Comparison of ENCODE assay signal across 8 mouse cellular contexts in the genomic region with DNA sequence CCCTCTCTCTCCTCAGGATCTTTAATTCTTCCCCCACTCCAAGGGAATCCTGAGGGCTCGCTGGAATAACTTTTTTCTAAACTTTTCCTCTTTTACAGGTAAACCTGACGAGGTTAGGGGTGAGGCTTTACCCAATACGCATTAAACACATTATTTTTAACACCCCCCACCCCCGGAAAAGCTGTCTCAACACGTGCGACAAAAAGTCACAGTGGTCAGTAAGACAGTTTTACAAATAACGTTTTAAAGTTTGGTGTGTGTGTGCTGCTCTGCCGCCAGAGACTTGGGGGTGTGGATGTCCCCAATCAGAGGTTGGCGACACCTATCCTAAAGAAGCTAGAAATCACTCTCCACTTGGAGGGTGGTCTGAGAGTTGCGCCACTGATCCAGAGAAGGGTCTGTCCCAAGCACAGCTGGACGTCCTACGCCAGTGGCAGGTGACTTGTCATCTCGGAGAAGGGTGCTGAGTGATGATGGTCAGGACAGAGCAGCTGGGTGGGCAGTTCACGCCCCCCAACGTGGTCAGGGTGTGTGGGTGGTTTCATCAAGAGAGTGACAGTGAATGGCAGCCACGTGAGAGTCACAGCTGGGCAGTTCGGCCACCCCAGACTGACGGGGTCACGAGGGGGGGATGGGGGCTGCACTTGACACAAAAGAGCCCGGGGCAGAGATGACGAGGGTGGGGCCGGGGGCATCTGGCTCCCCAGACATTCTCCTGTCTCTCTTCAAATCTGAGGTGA. TPM values are rescaled to one million over a fixed set of nuclear protein-coding genes. Genes with fewer than 3 reads are reported as not detected.
DNase-seq lines count a peak whose midpoint lies in the region; ATAC-seq and TF ChIP-seq lines count a peak whose summit lies in the region.

No protein-coding gene starts in this region.

- no peaks in the 10 kb centered on the region for H3K27me3 ChIP-seq in forebrain, embryonic 11.5 days (ENCODE audit: control insufficient read depth, insufficient read depth, low read length)
- no peaks in the 10 kb centered on the region for H3K27me3 ChIP-seq in hindbrain, embryonic 15.5 days
- H3K27me3 ChIP-seq in liver, embryonic 16.5 days (ENCODE audit: control insufficient read depth, insufficient read depth, low read depth, low read length): peaks cover 50% of the 10 kb centered on the region

- 0 out of 2 replicates have a peak, but pooled peaks have one; percentile 26 for ATAC-seq in forebrain, embryonic 11.5 days (replicated peaks; ENCODE audit: low FRiP score)
- ATAC-seq in hindbrain, embryonic 15.5 days (ENCODE audit: low FRiP score, low read depth): no peak
- peak; percentile 15; the same call in 1 of the 2 replicates for ATAC-seq in liver, embryonic 16.5 days (ENCODE audit: low read depth)
- ATAC-seq in neutrophil, adult 5-6 weeks (ENCODE audit: extremely low read depth, insufficient number of reproducible peaks, low FRiP score, poor library complexity, severe bottlenecking): 0 out of 2 replicates have a peak, but pooled peaks have one; percentile 9

- H3K4me1 ChIP-seq in ES-E14 (ENCODE audit: control insufficient read depth in 2 of 2, insufficient read depth in 2 of 2, low read length in 2 of 2, poor library complexity in 1 of 2): peaks cover 0 to 26% of the 10 kb centered on the region in 2 experiments; a peak in 2 of 4 replicates
- H3K4me1 ChIP-seq in forebrain, embryonic 11.5 days (replicated peaks; ENCODE audit: control insufficient read depth, insufficient read depth, low read length): peaks cover 42% of the 10 kb centered on the region
- peaks cover 62% of the 10 kb centered on the region for H3K4me1 ChIP-seq in hindbrain, embryonic 15.5 days (replicated peaks)
- H3K4me1 ChIP-seq in liver, embryonic 16.5 days (ENCODE audit: control insufficient read depth, low read depth, low read length): peaks cover 53% of the 10 kb centered on the region

- in situ Hi-C loops in ES-E14 (cut with MboI; ENCODE audit: low sequenced_read_pairs in 2 of 2, unreplicated experiment in 2 of 2): no loop called here

- intact Hi-C loops in left cerebral cortex, postnatal 14 days (cut with DNase I): loop anchor here (2.0 to 5.0 kb wide), 3 partner anchors 27 to 245 kb away; partner anchors contain the start of genes 9130213A22Rik, Hes7, Kcnab3 and Rnf227

- no peak overlapping the region; the same call in 1 of the 2 replicates for H3K27ac ChIP-seq in ES-E14 (ENCODE audit: insufficient read depth, low read depth, low read length, poor library complexity, severe bottlenecking)
- peak overlapping the region; percentile 98 for H3K27ac ChIP-seq in forebrain, embryonic 11.5 days (ENCODE audit: low read depth, low read length)
- peak overlapping the region; percentile 100 for H3K27ac ChIP-seq in hindbrain, embryonic 15.5 days (replicated peaks)
- peak overlapping the region; percentile 76 for H3K27ac ChIP-seq in liver, embryonic 16.5 days (ENCODE audit: low read length)

- no peaks in the 10 kb centered on the region for H3K9me3 ChIP-seq in ES-E14 (ENCODE audit: control insufficient read depth, insufficient read depth, low read depth, low read length)
- no peaks in the 10 kb centered on the region for H3K9me3 ChIP-seq in forebrain, embryonic 11.5 days (ENCODE audit: control insufficient read depth, low read length)
- no peaks in the 10 kb centered on the region for H3K9me3 ChIP-seq in hindbrain, embryonic 15.5 days
- no peaks in the 10 kb centered on the region for H3K9me3 ChIP-seq in liver, embryonic 16.5 days (replicated peaks; ENCODE audit: control insufficient read depth, low read length)

- under 1% methylated on average over 22 of the region's 22 CpGs for WGBS in forebrain, embryonic 11.5 days
- WGBS in hindbrain, embryonic 15.5 days: under 1% methylated on average over 22 of the region's 22 CpGs
- 2% methylated on average over 22 of the region's 22 CpGs for WGBS in liver, embryonic 16.5 days (ENCODE audit: insufficient replicate concordance)

- peak overlapping the region; percentile 92 for H3K4me2 ChIP-seq in forebrain, embryonic 11.5 days (ENCODE audit: low read depth, low read length, severe bottlenecking)
- H3K4me2 ChIP-seq in hindbrain, embryonic 15.5 days: peak overlapping the region; percentile 88
- H3K4me2 ChIP-seq in liver, embryonic 16.5 days (ENCODE audit: low read depth, low read length): peak overlapping the region; percentile 89

- peak overlapping the region; percentile 77 to 89 for H3K4me3 ChIP-seq in ES-E14 (ENCODE audit: insufficient read depth in 1 of 2, low read depth in 1 of 2, low read length in 2 of 2, poor library complexity in 1 of 2, severe bottlenecking in 1 of 2)
- peak overlapping the region; percentile 97 for H3K4me3 ChIP-seq in forebrain, embryonic 11.5 days (ENCODE audit: low read depth, low read length)
- H3K4me3 ChIP-seq in hindbrain, embryonic 15.5 days: peak overlapping the region; percentile 91
- peak overlapping the region; percentile 73 for H3K4me3 ChIP-seq in liver, embryonic 16.5 days (ENCODE audit: low read depth, low read length)

- peak; percentile 97 for DNase-seq in heart, adult 11 months
- no peak for DNase-seq in heart, adult 8-10 months (ENCODE audit: low spot score)
- DNase-seq in ES-E14 (ENCODE audit: low read depth, low spot score): no peak
- peak; percentile 81 for DNase-seq in forebrain, embryonic 11.5 days (ENCODE audit: low spot score)
- DNase-seq in left cerebral cortex, postnatal 14 days (ENCODE audit: low spot score in 2 of 2): no peak

- no peak overlapping the region; the same call in 1 of the 2 replicates for H3K9ac ChIP-seq in ES-E14 (ENCODE audit: insufficient read depth, low read depth, low read length, poor library complexity, severe bottlenecking)
- peak overlapping the region; percentile 99 for H3K9ac ChIP-seq in forebrain, embryonic 11.5 days (ENCODE audit: low read length)
- peak overlapping the region; percentile 99 for H3K9ac ChIP-seq in hindbrain, embryonic 15.5 days
- peak overlapping the region; percentile 78 for H3K9ac ChIP-seq in liver, embryonic 16.5 days (ENCODE audit: low read depth, low read length)

- H3K36me3 ChIP-seq in ES-E14 (ENCODE audit: control insufficient read depth, insufficient read depth, low read length, poor library complexity, severe bottlenecking): no peaks in the 10 kb centered on the region
- peaks cover 7% of the 10 kb centered on the region for H3K36me3 ChIP-seq in forebrain, embryonic 11.5 days (ENCODE audit: control insufficient read depth, insufficient read depth, low read length)
- H3K36me3 ChIP-seq in hindbrain, embryonic 15.5 days: peaks cover 10% of the 10 kb centered on the region
- no peaks in the 10 kb centered on the region for H3K36me3 ChIP-seq in liver, embryonic 16.5 days (ENCODE audit: control insufficient read depth, insufficient read depth)

TF ChIP-seq in ES-E14, 5 proteins besides CTCF, POLR2A, EP300 and RAD21 (continues in another document):
- TF ChIP-seq ZC3H11A (IDR thresholded peaks at IDR 0.05; ENCODE audit: borderline replicate concordance, low read depth, low read length): no peak
- no peak for TF ChIP-seq MAFK (IDR thresholded peaks at IDR 0.05; ENCODE audit: insufficient read depth, low read depth, low read length)
- no peak for TF ChIP-seq CHD2 (IDR thresholded peaks at IDR 0.05; ENCODE audit: low read depth, low read length)
- TF ChIP-seq ZNF384 (IDR thresholded peaks at IDR 0.05; ENCODE audit: low read depth, low read length): no peak

RNA-seq across cellular contexts. Expression of gene Chd3, which starts 1.4 kb away (rescaled TPM):
- 10 to 100 TPM; 16.7 to 20.4 (median 18.3) TPM for total RNA-seq in heart, adult 8-10 months (2022)
- 21.6 and 27.0 TPM in 2 replicates for total RNA-seq in ES-E14 (2012; rRNA removed)
- 53.0 and 61.4 TPM in 2 replicates for polyA plus RNA-seq in forebrain, embryonic 11.5 days (2014; fragmentation: Nextera tagmentation; extraction: Ambion mirVana)
- 83.5 and 83.7 TPM in 2 replicates for polyA plus RNA-seq in hindbrain, embryonic 15.5 days (2015; fragmentation: Nextera tagmentation; extraction: Ambion mirVana)
- 5.0 and 5.7 TPM in 2 replicates for polyA plus RNA-seq in liver, embryonic 16.5 days (2015; fragmentation: Nextera tagmentation; extraction: Ambion mirVana)
- total RNA-seq in neutrophil, adult 5-6 weeks (2017): 152 and 159 TPM in 2 replicates
- 100 to 1,000 TPM; 531 to 563 TPM for total RNA-seq in left cerebral cortex, postnatal 14 days (2021)

RNA-seq across cellular contexts. Expression of gene Naa38, which starts 27.5 kb away (rescaled TPM):
- 100 to 1,000 TPM; 109 to 140 (median 120) TPM for total RNA-seq in heart, adult 8-10 months (2022)
- 191 and 202 TPM in 2 replicates for total RNA-seq in ES-E14 (2012; rRNA removed)
- 105 and 109 TPM in 2 replicates for polyA plus RNA-seq in forebrain, embryonic 11.5 days (2014; fragmentation: Nextera tagmentation; extraction: Ambion mirVana)
- polyA plus RNA-seq in hindbrain, embryonic 15.5 days (2015; fragmentation: Nextera tagmentation; extraction: Ambion mirVana): 109 and 121 TPM in 2 replicates
- polyA plus RNA-seq in liver, embryonic 16.5 days (2015; fragmentation: Nextera tagmentation; extraction: Ambion mirVana): 73.4 and 76.8 TPM in 2 replicates
- total RNA-seq in neutrophil, adult 5-6 weeks (2017): 34.1 and 39.9 TPM in 2 replicates
- total RNA-seq in left cerebral cortex, postnatal 14 days (2021): 100 to 1,000 TPM in 1 of 2 experiments, 10 to 100 TPM in 1; 92.0 to 106 TPM

RNA-seq across cellular contexts. Expression of gene Rnf227, which starts 27.5 kb away (rescaled TPM):
- under 1 TPM; 0.34 to 0.44 (median 0.39) TPM for total RNA-seq in heart, adult 8-10 months (2022)
- total RNA-seq in ES-E14 (2012; rRNA removed): 1.3 and 1.8 TPM in 2 replicates
- polyA plus RNA-seq in forebrain, embryonic 11.5 days (2014; fragmentation: Nextera tagmentation; extraction: Ambion mirVana): 25.7 and 30.1 TPM in 2 replicates
- 221 and 228 TPM in 2 replicates for polyA plus RNA-seq in hindbrain, embryonic 15.5 days (2015; fragmentation: Nextera tagmentation; extraction: Ambion mirVana)
- 0.62 and 0.74 TPM in 2 replicates for polyA plus RNA-seq in liver, embryonic 16.5 days (2015; fragmentation: Nextera tagmentation; extraction: Ambion mirVana)
- total RNA-seq in neutrophil, adult 5-6 weeks (2017): 0.93 and 2.6 TPM in 2 replicates
- total RNA-seq in left cerebral cortex, postnatal 14 days (2021): 100 to 1,000 TPM in 1 of 2 experiments, 10 to 100 TPM in 1; 95.7 to 101 TPM

RNA-seq across cellular contexts. Expression of gene Cyb5d1, which starts 27.6 kb away (rescaled TPM):
- 10 to 100 TPM; 33.3 to 39.8 (median 36.9) TPM for total RNA-seq in heart, adult 8-10 months (2022)
- 18.8 and 29.0 TPM in 2 replicates for total RNA-seq in ES-E14 (2012; rRNA removed)
- polyA plus RNA-seq in forebrain, embryonic 11.5 days (2014; fragmentation: Nextera tagmentation; extraction: Ambion mirVana): 43.7 and 44.4 TPM in 2 replicates
- polyA plus RNA-seq in hindbrain, embryonic 15.5 days (2015; fragmentation: Nextera tagmentation; extraction: Ambion mirVana): 30.6 and 33.5 TPM in 2 replicates
- polyA plus RNA-seq in liver, embryonic 16.5 days (2015; fragmentation: Nextera tagmentation; extraction: Ambion mirVana): 9.5 and 9.9 TPM in 2 replicates
- 53.2 and 64.2 TPM in 2 replicates for total RNA-seq in neutrophil, adult 5-6 weeks (2017)
- total RNA-seq in left cerebral cortex, postnatal 14 days (2021): 10 to 100 TPM; 36.8 to 42.0 TPM

RNA-seq across cellular contexts. Expression of gene Tmem88, which starts 30.2 kb away (rescaled TPM):
- 10 to 100 TPM; 13.2 to 24.7 (median 19.5) TPM for total RNA-seq in heart, adult 8-10 months (2022)
- total RNA-seq in ES-E14 (2012; rRNA removed): 23.9 and 43.3 TPM in 2 replicates
- polyA plus RNA-seq in forebrain, embryonic 11.5 days (2014; fragmentation: Nextera tagmentation; extraction: Ambion mirVana): 15.6 and 18.5 TPM in 2 replicates
- polyA plus RNA-seq in hindbrain, embryonic 15.5 days (2015; fragmentation: Nextera tagmentation; extraction: Ambion mirVana): 6.8 and 7.2 TPM in 2 replicates
- 7.1 and 7.8 TPM in 2 replicates for polyA plus RNA-seq in liver, embryonic 16.5 days (2015; fragmentation: Nextera tagmentation; extraction: Ambion mirVana)
- total RNA-seq in neutrophil, adult 5-6 weeks (2017): 2.7 and 3.3 TPM in 2 replicates
- total RNA-seq in left cerebral cortex, postnatal 14 days (2021): 1 to 10 TPM; 2.6 to 2.9 TPM

Comparison
In these comparisons a context has a peak if more than half of its experiments do, and no peak if none do; other contexts are left out.
1. DNase-seq: peak in heart, adult 11 months (single experiment) and forebrain, embryonic 11.5 days (single experiment); none in heart, adult 8-10 months (single experiment), ES-E14 (single experiment) and left cerebral cortex, postnatal 14 days (0 of 2).
2. RNA of gene Rnf227, which starts 27.5 kb away (total RNA-seq): 95.7 to 101 TPM in left cerebral cortex, postnatal 14 days; 1.3 to 1.8 TPM in ES-E14, 0.93 to 2.6 TPM in neutrophil, adult 5-6 weeks and 0.34 to 0.44 TPM in heart, adult 8-10 months; every median in the first group is over 10 times any median in the second.
3. Peak in every context shown above with its lines, with median percentiles within 50 percentile points of each other: H3K4me3 ChIP-seq and H3K4me2 ChIP-seq.